Mouse (Mus musculus) ES-E14 (cell line): ENCODE data around the gene Olfr853. TPM values are rescaled to one million over a fixed set of nuclear protein-coding genes. Genes with fewer than 3 reads are reported as not detected.

ENCODE experiments used
- DNase-seq: peaks from one replicate; pipeline ENCODE4 v3.0.0-alpha.2; 2013; ENCODE audit warnings: low read depth, low spot score
- H3K27ac ChIP-seq: 2 replicates; pipeline ENCODE4 v1.5.1; 2012; ENCODE audit warnings: low read depth, mild to moderate bottlenecking, low read length, moderate library complexity, mixed read lengths; ENCODE audit not compliant: poor library complexity, insufficient read depth, severe bottlenecking
- H3K36me3 ChIP-seq: 2 replicates; pipeline ENCODE4 v1.6.1; 2012; ENCODE audit warnings: mild to moderate bottlenecking, low read length, moderate library complexity, mixed read lengths; ENCODE audit not compliant: control insufficient read depth, poor library complexity, insufficient read depth, severe bottlenecking
- H3K4me1 ChIP-seq, 2 experiments: fragments of 150-350 bp in 1 of 2; sonication (generic) in 1 of 2; 2 replicates each; pipeline ENCODE4 v1.6.1; 2012; ENCODE audit warnings: low read length in 2 of 2, mild to moderate bottlenecking in 1 of 2, mixed read lengths in 1 of 2; ENCODE audit not compliant: control insufficient read depth in 2 of 2, insufficient read depth in 2 of 2, poor library complexity in 1 of 2
- H3K4me3 ChIP-seq, 2 experiments: fragments of 150-350 bp in 1 of 2; sonication (generic) in 1 of 2; 2 replicates each; pipeline ENCODE4 v1.5.1; 2012; ENCODE audit warnings: low read length in 2 of 2, low read depth in 1 of 2, mild to moderate bottlenecking in 1 of 2, mixed read lengths in 1 of 2; ENCODE audit not compliant: insufficient read depth in 1 of 2, poor library complexity in 1 of 2, severe bottlenecking in 1 of 2
- H3K9ac ChIP-seq: 2 replicates; pipeline ENCODE4 v1.6.1; 2012; ENCODE audit warnings: low read depth, mild to moderate bottlenecking, low read length, mixed read lengths; ENCODE audit not compliant: poor library complexity, insufficient read depth, severe bottlenecking
- H3K9me3 ChIP-seq: fragments of 150-350 bp; sonication (generic); 2 replicates; pipeline ENCODE4 v1.6.1; 2012; ENCODE audit warnings: low read depth, mild to moderate bottlenecking, low read length; ENCODE audit not compliant: control insufficient read depth, insufficient read depth
- CHD2 ChIP-seq: IDR thresholded peaks from 2 replicates; pipeline ENCODE4 v1.6.1; 2014; ENCODE audit warnings: mild to moderate bottlenecking, low read depth, low read length, inconsistent platforms
- HCFC1 ChIP-seq: IDR thresholded peaks from 2 replicates; pipeline ENCODE4 v1.6.1; 2012; ENCODE audit warnings: low read length, inconsistent platforms, borderline replicate concordance; ENCODE audit not compliant: insufficient read depth
- MAFK ChIP-seq: IDR thresholded peaks from 2 replicates; pipeline ENCODE4 v1.6.1; 2014; ENCODE audit warnings: mild to moderate bottlenecking, low read depth, low read length, inconsistent platforms; ENCODE audit not compliant: insufficient read depth
- ZC3H11A ChIP-seq: IDR thresholded peaks from 2 replicates; pipeline ENCODE4 v1.6.1; 2012; ENCODE audit warnings: low read depth, mild to moderate bottlenecking, inconsistent platforms, low read length, borderline replicate concordance
- ZNF384 ChIP-seq: IDR thresholded peaks from 2 replicates; pipeline ENCODE4 v1.6.1; 2012; ENCODE audit warnings: low read depth, low read length, inconsistent platforms
- in situ Hi-C, 2 experiments: fragments of 600-800 bp; cut with MboI; formaldehyde crosslinking; loops; one replicate each; pipeline ENCODE4 v1.15.1; 2025; ENCODE audit warnings: low sequenced_read_pairs in 2 of 2, inconsistent platforms in 1 of 2; ENCODE audit not compliant: unreplicated experiment in 2 of 2
- total RNA-seq: library from RNA; depleted of rRNA; stranded (reverse); fragments of 300-350 nt; gene quantifications from 2 replicates; pipeline ENCODE4 v1.2.3, GENCODE M21; 2012; rRNA removed

Olfr853 gene
- not detected in 2 replicates for total RNA-seq

DNA sequence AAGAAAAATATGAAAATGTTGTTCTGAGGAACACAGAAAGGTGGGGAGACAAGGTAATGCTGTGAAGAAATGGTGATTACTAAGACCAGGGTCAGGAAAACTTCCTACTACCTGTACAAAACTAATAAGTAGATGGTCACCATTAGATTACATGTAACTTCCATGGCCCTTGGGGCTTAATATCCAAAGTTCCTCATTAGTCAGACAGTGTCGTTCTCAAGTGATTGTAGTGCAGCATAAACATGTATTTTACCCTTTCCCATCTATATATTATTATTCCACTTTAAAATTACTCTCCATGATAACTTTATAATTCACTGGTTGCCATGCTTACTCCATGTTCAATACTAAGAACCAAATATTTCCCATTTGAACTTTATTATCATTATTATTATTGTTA, at the start of gene Olfr853:
Gene Olfr853 (minus strand): TSS at position 101 of the 400 bp plus-strand sequence.
- Histone ChIP-seq H3K36me3 (no peaks in the 10 kb centered on the region), H3K9me3 (no peaks in the 10 kb centered on the region), H3K9ac (no peak within 1 kb of the TSS), H3K27ac (no peak within 1 kb of the TSS), H3K4me3 (no peak within 1 kb of the TSS), H3K4me1 (no peaks in the 10 kb centered on the region)
- TF ChIP-seq HCFC1 (no peak), ZC3H11A (no peak), ZNF384 (no peak), MAFK (no peak), CHD2 (no peak)
- DNase-seq: no peak
- in situ Hi-C loops: no loop called here

GRCm38 (mm10) chr9:19582317-19582716, 41.4 kb upstream of the Olfr853 start, which contains the start of gene Olfr855:
TSS of gene Olfr855 (plus strand) at chr9:19582617.
- Histone ChIP-seq H3K36me3 (no peaks in the 10 kb centered on the region), H3K27ac (no peak within 1 kb of the TSS), H3K9ac (no peak within 1 kb of the TSS), H3K4me1 (no peaks in the 10 kb centered on the region), H3K9me3 (no peaks in the 10 kb centered on the region), H3K4me3 (no peak within 1 kb of the TSS)
- DNase-seq: no peak
- in situ Hi-C loops: no loop called here
- TF ChIP-seq ZNF384: no peak
- TF ChIP-seq HCFC1: no peak
- no peak for TF ChIP-seq MAFK
- no peak for TF ChIP-seq ZC3H11A
- no peak for TF ChIP-seq CHD2

DNA sequence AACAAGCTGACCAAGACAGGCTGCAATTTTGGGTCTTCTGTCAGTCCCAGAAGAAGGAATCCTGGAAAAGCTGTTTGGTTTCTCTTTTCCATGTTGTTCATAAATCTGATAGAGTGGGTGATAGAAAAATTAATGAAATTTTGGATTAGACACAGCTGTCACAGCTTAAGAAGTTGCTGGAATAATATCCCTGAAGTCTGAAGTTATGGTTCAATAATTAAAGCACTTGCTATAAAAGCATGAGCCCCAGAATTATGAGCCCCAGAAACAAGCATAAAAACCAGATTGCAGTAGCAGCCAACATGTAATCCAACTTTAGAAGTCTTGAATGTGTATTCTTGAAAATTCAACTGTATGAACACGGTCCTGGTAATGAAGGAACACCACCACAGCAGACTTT, 26.4 kb upstream of the Olfr853 start, which contains the start of gene Olfr854:
Gene Olfr854 (minus strand): TSS at position 101 of the 400 bp plus-strand sequence.
- H3K9me3 ChIP-seq: no peaks in the 10 kb centered on the region
- H3K36me3 ChIP-seq: no peaks in the 10 kb centered on the region
- no peak within 1 kb of the TSS for H3K9ac ChIP-seq
- H3K4me3 ChIP-seq: no peak within 1 kb of the TSS
- TF ChIP-seq HCFC1 (no peak), CHD2 (no peak), ZC3H11A (no peak), MAFK (no peak), ZNF384 (no peak)
- no peak for DNase-seq
- no peaks in the 10 kb centered on the region for H3K4me1 ChIP-seq
- H3K27ac ChIP-seq: no peak within 1 kb of the TSS
- in situ Hi-C loops: no loop called here

- in situ Hi-C loops: no loop called here
- Histone ChIP-seq H3K9ac (no peak within 1 kb of the TSS), H3K36me3 (no peaks in the 10 kb centered on the region), H3K9me3 (no peaks in the 10 kb centered on the region), H3K27ac (no peak within 1 kb of the TSS), H3K4me1 (no peaks in the 10 kb centered on the region), H3K4me3 (no peak within 1 kb of the TSS)
- DNase-seq: no peak
- no peak for TF ChIP-seq MAFK
- TF ChIP-seq ZC3H11A: no peak
- no peak for TF ChIP-seq ZNF384
- no peak for TF ChIP-seq HCFC1
- TF ChIP-seq CHD2: no peak
These were observed 47.9 kb downstream of the Olfr853 start, which contains the start of gene Olfr851 for GRCm38 (mm10) chr9:19492995-19493394. TSS of gene Olfr851 (plus strand) at chr9:19493295.

Other genes with a start within 250 kb of the Olfr853 start
- gene Olfr844, start 224.7 kb downstream of the Olfr853 start, total RNA-seq: not detected in 2 replicates
- gene Olfr845, start 204.6 kb downstream of the Olfr853 start, total RNA-seq: not detected in 2 replicates
- gene Olfr846, start 177.1 kb downstream of the Olfr853 start, total RNA-seq: not detected in 2 replicates
- not detected in 2 replicates for gene Olfr847, start 162.4 kb downstream of the Olfr853 start, total RNA-seq
- not detected in 2 replicates for gene Olfr849, start 100.8 kb downstream of the Olfr853 start, total RNA-seq
- not detected in 2 replicates for gene Olfr850, start 62.8 kb downstream of the Olfr853 start, total RNA-seq
- gene Olfr851, start 47.8 kb downstream of the Olfr853 start, total RNA-seq: not detected in 2 replicates
- not detected in 2 replicates for gene Olfr854, start 26.3 kb upstream of the Olfr853 start, total RNA-seq
- not detected in 2 replicates for gene Olfr855, start 41.5 kb upstream of the Olfr853 start, total RNA-seq
- 24.9 and 27.5 TPM in 2 replicates for gene Zfp317, start 81.0 kb upstream of the Olfr853 start, total RNA-seq
- not detected in 2 replicates for gene Olfr857, start 168.4 kb upstream of the Olfr853 start, total RNA-seq
- not detected in 2 replicates for gene Olfr58, start 239.2 kb upstream of the Olfr853 start, total RNA-seq